Mouse (Mus musculus) brain, embryonic 14.5 days (tissue): Measurements from ENCODE around the gene Ankrd33. TPM values are rescaled to one million over a fixed set of nuclear protein-coding genes. Genes with fewer than 3 reads are reported as not detected.

ENCODE experiments used
- DNase-seq: peaks from one replicate; pipeline ENCODE4 v3.0.0-alpha.2; 2011; ENCODE audit warnings: low read depth
- CTCF ChIP-seq: fragments of 200-500 bp; IDR thresholded peaks from 2 replicates; pipeline ENCODE4 v1.5.1; 2012; ENCODE audit warnings: inconsistent platforms, mild to moderate bottlenecking, moderate library complexity, borderline replicate concordance; ENCODE audit not compliant: insufficient read depth, insufficient read length; ENCODE audit errors: extremely low read depth
- POLR2A ChIP-seq: fragments of 200-500 bp; IDR thresholded peaks from 2 replicates; pipeline ENCODE4 v1.6.1; 2012; ENCODE audit warnings: mild to moderate bottlenecking, inconsistent platforms, borderline replicate concordance; ENCODE audit not compliant: poor library complexity, insufficient read depth, insufficient read length, severe bottlenecking; ENCODE audit errors: extremely low read depth
- polyA plus RNA-seq: library from polyadenylated mRNA; depleted of rRNA; stranded (reverse); fragments of >200 nt; gene quantifications from 2 replicates; pipeline ENCODE4 v1.2.3, GENCODE M21; 2012

Gene Ankrd33
- polyA plus RNA-seq, 1 experiment: not detected

GRCm38 (mm10) chr15:101077001-101077812 lies 38.3 kb upstream of the Ankrd33 start:
- DNase-seq: peak; percentile 69
- TF ChIP-seq POLR2A (no peak), CTCF (no peak)

GRCm38 (mm10) chr15:101077813-101078730 lies 37.5 kb upstream of the Ankrd33 start, which contains the start of gene Fignl2:
TSS of gene Fignl2 (minus strand) at chr15:101078567.
- TF ChIP-seq CTCF (no peak), POLR2A (0 out of 2 replicates have a peak, but pooled peaks have one; percentile 17)
- no peak for DNase-seq

GRCm38 (mm10) chr15:101078731-101079156 lies 36.8 kb upstream of the Ankrd33 start:
- TF ChIP-seq CTCF (no peak), POLR2A (no peak)
- peak; percentile 63 for DNase-seq

GRCm38 (mm10) chr15:101080031-101080520 lies 35.5 kb upstream of the Ankrd33 start:
- TF ChIP-seq POLR2A: no peak
- DNase-seq: no peak

- DNase-seq: no peak
- TF ChIP-seq CTCF: no peak
- no peak for TF ChIP-seq POLR2A
These were observed 34.5 kb upstream of the Ankrd33 start for GRCm38 (mm10) chr15:101081035-101081548.

- TF ChIP-seq CTCF (no peak), POLR2A (no peak)
- no peak for DNase-seq
These were observed 33.3 kb upstream of the Ankrd33 start for GRCm38 (mm10) chr15:101082236-101082635.

GRCm38 (mm10) chr15:101084499-101084898 lies 31.1 kb upstream of the Ankrd33 start:
- no peak for DNase-seq
- no peak for TF ChIP-seq CTCF
- TF ChIP-seq POLR2A: no peak

- DNase-seq: no peak
- TF ChIP-seq POLR2A (no peak), CTCF (no peak)
These were observed 29.1 kb upstream of the Ankrd33 start for GRCm38 (mm10) chr15:101086451-101086850.

- no peak for TF ChIP-seq CTCF
- no peak for TF ChIP-seq POLR2A
- no peak for DNase-seq
These were observed 28.6 kb upstream of the Ankrd33 start for GRCm38 (mm10) chr15:101086956-101087355.

- DNase-seq: peak; percentile 50
- no peak for TF ChIP-seq POLR2A
- TF ChIP-seq CTCF: no peak
These were observed 27.3 kb upstream of the Ankrd33 start for GRCm38 (mm10) chr15:101088291-101088690.

GRCm38 (mm10) chr15:101091551-101091950 lies 24.0 kb upstream of the Ankrd33 start:
- DNase-seq: no peak
- TF ChIP-seq CTCF (no peak), POLR2A (no peak)
